Mouse (Mus musculus) heart, embryonic 11.5 days (tissue): ENCODE data around the gene Erbb4. TPM values are rescaled to one million over a fixed set of nuclear protein-coding genes. Genes with fewer than 3 reads are reported as not detected.

Source experiments
- ATAC-seq: fragments of 200-750 bp; cut with Nextera tagmentation; replicated peaks from 2 replicates; pipeline ENCODE4 v1.8.0; 2017; ENCODE audit warnings: moderate library complexity; ENCODE audit not compliant: insufficient number of reproducible peaks, low FRiP score, low TSS enrichment
- H3K27ac ChIP-seq: fragments of 300-500 bp; sonication (generic); 2 replicates; pipeline ENCODE4 v1.5.1; 2014; ENCODE audit warnings: mild to moderate bottlenecking, low read depth, low read length
- H3K27me3 ChIP-seq: fragments of 300-500 bp; sonication (generic); 2 replicates; pipeline ENCODE4 v1.6.1; 2014; ENCODE audit warnings: mild to moderate bottlenecking, low read length, mixed read lengths; ENCODE audit not compliant: control insufficient read depth, insufficient read depth
- H3K36me3 ChIP-seq: fragments of 300-500 bp; sonication (generic); 2 replicates; pipeline ENCODE4 v1.6.1; 2014; ENCODE audit warnings: mild to moderate bottlenecking, low read length, moderate library complexity, mixed read lengths; ENCODE audit not compliant: control insufficient read depth, insufficient read depth
- H3K4me1 ChIP-seq: fragments of 300-500 bp; sonication (generic); 2 replicates; pipeline ENCODE4 v1.6.1; 2014; ENCODE audit warnings: low read length; ENCODE audit not compliant: control insufficient read depth, insufficient read depth
- H3K4me2 ChIP-seq: fragments of 300-500 bp; sonication (generic); 2 replicates; pipeline ENCODE4 v1.6.1; 2014; ENCODE audit warnings: mild to moderate bottlenecking, moderate library complexity
- H3K4me3 ChIP-seq: fragments of 300-500 bp; sonication (generic); 2 replicates; pipeline ENCODE4 v1.5.1; 2014; ENCODE audit warnings: low read depth, low read length
- H3K9ac ChIP-seq: fragments of 300-500 bp; sonication (generic); 2 replicates; pipeline ENCODE4 v1.6.1; 2014; ENCODE audit warnings: mild to moderate bottlenecking, low read depth, low read length, moderate library complexity
- H3K9me3 ChIP-seq: fragments of 300-500 bp; sonication (generic); replicated peaks from 2 replicates; pipeline ENCODE4 v1.6.1; 2016; ENCODE audit warnings: low read length; ENCODE audit not compliant: control insufficient read depth
- WGBS: fragments of 180-500 bp; shearing (Covaris S2); extraction: QIAGEN DNeasy Blood & Tissue Kit; methylation state at CpG from one replicate; pipeline ENCODE4 v1.1.7; 2014; ENCODE audit not compliant: insufficient replicate concordance; 5-methylcytosine and 5-hydroxymethylcytosine counted together
- polyA plus RNA-seq: library from polyadenylated mRNA; unstranded; fragments of >200 nt; fragmentation: Nextera tagmentation; extraction: Ambion mirVana; gene quantifications from 2 replicates; pipeline ENCODE4 v1.2.1, GENCODE M21; 2014

The Erbb4 gene
- polyA plus RNA-seq, 1 experiment from 2014 or later = 14.8 TPM

- Histone ChIP-seq H3K4me3 (no peak overlapping the region), H3K4me1 (no peaks in the 10 kb centered on the region), H3K9ac (no peak overlapping the region), H3K9me3 (no peaks in the 10 kb centered on the region), H3K36me3 (no peaks in the 10 kb centered on the region), H3K27me3 (no peaks in the 10 kb centered on the region), H3K4me2 (no peak overlapping the region), H3K27ac (no peak overlapping the region)
- ATAC-seq = no peak
- 92% methylated on average over 4 of the region's 4 CpGs for WGBS
Observed at GRCm38 (mm10) chr1:68859480-68859879, 248.4 kb downstream of the Erbb4 start.

GRCm38 (mm10) chr1:68839352-68839751 is 268.5 kb downstream of the Erbb4 start:
- no peak for ATAC-seq
- H3K36me3 ChIP-seq = no peaks in the 10 kb centered on the region
- H3K9me3 ChIP-seq = no peaks in the 10 kb centered on the region
- no peaks in the 10 kb centered on the region for H3K4me1 ChIP-seq
- H3K27ac ChIP-seq = no peak overlapping the region
- no peak overlapping the region for H3K4me3 ChIP-seq
- WGBS = 53% methylated on average over 4 of the region's 4 CpGs
- H3K9ac ChIP-seq = no peak overlapping the region
- H3K27me3 ChIP-seq = no peaks in the 10 kb centered on the region
- no peak overlapping the region for H3K4me2 ChIP-seq

GRCm38 (mm10) chr1:68834686-68835085 is 273.2 kb downstream of the Erbb4 start:
- H3K9ac ChIP-seq = no peak overlapping the region
- no peaks in the 10 kb centered on the region for H3K36me3 ChIP-seq
- WGBS = 83% methylated on average over 3 of the region's 3 CpGs
- H3K27me3 ChIP-seq = no peaks in the 10 kb centered on the region
- no peak overlapping the region for H3K4me2 ChIP-seq
- H3K4me1 ChIP-seq = no peaks in the 10 kb centered on the region
- H3K27ac ChIP-seq = no peak overlapping the region
- no peak for ATAC-seq
- H3K4me3 ChIP-seq = no peak overlapping the region
- H3K9me3 ChIP-seq = no peaks in the 10 kb centered on the region

- Histone ChIP-seq H3K9me3 (no peaks in the 10 kb centered on the region), H3K27ac (no peak overlapping the region), H3K27me3 (no peaks in the 10 kb centered on the region), H3K9ac (no peak overlapping the region), H3K4me1 (no peaks in the 10 kb centered on the region), H3K4me3 (no peak overlapping the region), H3K4me2 (no peak overlapping the region), H3K36me3 (no peaks in the 10 kb centered on the region)
- no peak for ATAC-seq
Observed at GRCm38 (mm10) chr1:68832101-68832500, 275.8 kb downstream of the Erbb4 start.

- Histone ChIP-seq H3K9me3 (no peaks in the 10 kb centered on the region), H3K4me2 (no peak overlapping the region), H3K4me3 (no peak overlapping the region), H3K27me3 (no peaks in the 10 kb centered on the region), H3K36me3 (no peaks in the 10 kb centered on the region), H3K27ac (no peak overlapping the region), H3K4me1 (no peaks in the 10 kb centered on the region), H3K9ac (no peak overlapping the region)
- 79% methylated on average over 1 of the region's 1 CpGs for WGBS
- no peak for ATAC-seq
Observed at GRCm38 (mm10) chr1:68831575-68831974, 276.3 kb downstream of the Erbb4 start.

- WGBS = 70% methylated on average over 2 of the region's 2 CpGs
- no peaks in the 10 kb centered on the region for H3K27me3 ChIP-seq
- ATAC-seq = no peak
- no peaks in the 10 kb centered on the region for H3K9me3 ChIP-seq
- no peak overlapping the region for H3K27ac ChIP-seq
- no peaks in the 10 kb centered on the region for H3K36me3 ChIP-seq
- no peak overlapping the region for H3K4me2 ChIP-seq
- no peaks in the 10 kb centered on the region for H3K4me1 ChIP-seq
- no peak overlapping the region for H3K9ac ChIP-seq
- no peak overlapping the region for H3K4me3 ChIP-seq
Observed at GRCm38 (mm10) chr1:68830501-68831239, 277.2 kb downstream of the Erbb4 start.

- 72% methylated on average over 2 of the region's 2 CpGs for WGBS
Observed at GRCm38 (mm10) chr1:68823116-68823644, 284.7 kb downstream of the Erbb4 start.

GRCm38 (mm10) chr1:68806711-68807110 is 301.1 kb downstream of the Erbb4 start:
- H3K36me3 ChIP-seq = no peaks in the 10 kb centered on the region
- 58% methylated on average over 2 of the region's 2 CpGs for WGBS

More at GRCm38 (mm10) chr1:68823116-68823644, 284.7 kb downstream of the Erbb4 start:
- no peak overlapping the region for H3K27ac ChIP-seq
- no peak for ATAC-seq
- H3K4me3 ChIP-seq = no peak overlapping the region
- no peaks in the 10 kb centered on the region for H3K4me1 ChIP-seq
- no peaks in the 10 kb centered on the region for H3K9me3 ChIP-seq
- H3K9ac ChIP-seq = no peak overlapping the region
- H3K4me2 ChIP-seq = no peak overlapping the region
- no peaks in the 10 kb centered on the region for H3K27me3 ChIP-seq
- no peaks in the 10 kb centered on the region for H3K36me3 ChIP-seq

More at GRCm38 (mm10) chr1:68806711-68807110, 301.1 kb downstream of the Erbb4 start:
- no peaks in the 10 kb centered on the region for H3K27me3 ChIP-seq
- no peak overlapping the region for H3K9ac ChIP-seq
- no peak overlapping the region for H3K27ac ChIP-seq
- H3K4me1 ChIP-seq = no peaks in the 10 kb centered on the region
- no peaks in the 10 kb centered on the region for H3K9me3 ChIP-seq
- no peak for ATAC-seq
- no peak overlapping the region for H3K4me2 ChIP-seq
- no peak overlapping the region for H3K4me3 ChIP-seq
